Mouse (Mus musculus): ENCODE data around the gene Htra1. TPM values are rescaled to one million over a fixed set of nuclear protein-coding genes. Genes with fewer than 3 reads are reported as not detected.

Htra1 gene
- polyA plus RNA-seq, 1 experiment from 2014 or later = 75.2 TPM

DNA sequence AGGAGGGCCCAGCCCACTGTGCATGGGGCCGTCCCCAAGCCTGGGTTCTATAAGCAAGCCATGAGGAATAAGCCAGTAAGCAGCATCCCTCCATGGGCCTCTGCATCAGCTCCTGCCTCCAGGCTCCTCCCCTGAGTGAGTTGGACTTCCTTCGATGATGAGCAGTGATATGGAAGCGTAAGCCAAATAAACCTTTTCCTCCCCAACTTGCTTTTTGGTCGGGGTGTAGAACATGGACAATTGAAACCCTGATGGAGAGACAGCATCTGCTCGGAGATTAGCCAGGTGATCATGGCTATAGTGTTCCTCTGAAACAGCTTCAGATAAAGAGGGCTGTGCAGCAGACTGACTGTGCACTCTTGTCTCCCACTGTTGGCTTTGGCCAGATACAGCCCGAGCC lies 32.0 kb downstream of the Htra1 start:
- no peak overlapping the region for H3K27ac ChIP-seq (ENCODE audit: poor library complexity, severe bottlenecking)
- no peaks in the 10 kb centered on the region for H3K36me3 ChIP-seq
- no peaks in the 10 kb centered on the region for H3K27me3 ChIP-seq (replicated peaks)
- WGBS = 78% methylated on average over 6 of the region's 6 CpGs
- peaks cover 50% of the 10 kb centered on the region for H3K4me1 ChIP-seq (replicated peaks)
- H3K4me2 ChIP-seq = no peak overlapping the region
- ATAC-seq (ENCODE audit: insufficient number of reproducible peaks, low FRiP score) = no peak
- H3K9me3 ChIP-seq (replicated peaks) = no peaks in the 10 kb centered on the region
- no peak overlapping the region for H3K4me3 ChIP-seq
- H3K9ac ChIP-seq = no peak overlapping the region

DNA sequence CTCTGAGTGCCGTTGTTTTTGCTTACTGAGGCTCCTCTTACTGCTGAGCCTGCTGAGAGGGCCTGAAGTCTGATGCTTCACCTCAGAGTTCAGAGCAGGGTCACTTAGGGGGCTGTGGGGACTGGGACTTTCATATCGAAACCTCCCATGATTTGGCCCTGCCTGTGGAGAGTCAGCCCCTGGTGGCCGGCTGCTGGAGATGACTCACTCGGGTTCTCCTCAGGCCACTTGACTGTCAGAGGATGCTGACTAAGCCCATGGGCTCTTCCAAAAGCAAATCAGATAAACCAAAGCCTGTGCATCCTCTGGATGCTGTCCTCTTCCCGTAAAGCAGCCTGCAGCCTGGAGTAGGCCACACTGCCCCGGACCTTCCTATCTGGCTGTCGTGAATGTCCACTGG lies 32.6 kb downstream of the Htra1 start:
- Histone ChIP-seq H3K9me3 (replicated peaks) (no peaks in the 10 kb centered on the region), H3K27me3 (replicated peaks) (no peaks in the 10 kb centered on the region), H3K4me1 (replicated peaks) (peaks cover 50% of the 10 kb centered on the region), H3K9ac (no peak overlapping the region), H3K4me2 (no peak overlapping the region), H3K4me3 (no peak overlapping the region), H3K27ac (ENCODE audit: poor library complexity, severe bottlenecking) (0 out of 2 replicates have a peak overlapping the region, but pooled peaks have one; percentile 14), H3K36me3 (no peaks in the 10 kb centered on the region)
- no peak for ATAC-seq (ENCODE audit: insufficient number of reproducible peaks, low FRiP score)
- WGBS = 36% methylated on average over 7 of the region's 7 CpGs

GRCm38 (mm10) chr7:130969076-130969475 lies 33.2 kb downstream of the Htra1 start:
- no peak overlapping the region for H3K4me3 ChIP-seq
- H3K9me3 ChIP-seq (replicated peaks) = no peaks in the 10 kb centered on the region
- H3K27ac ChIP-seq (ENCODE audit: poor library complexity, severe bottlenecking) = no peak overlapping the region
- peaks cover 45% of the 10 kb centered on the region for H3K4me1 ChIP-seq (replicated peaks)
- H3K4me2 ChIP-seq = no peak overlapping the region
- peaks cover 3% of the 10 kb centered on the region; the same call in 1 of the 2 replicates for H3K36me3 ChIP-seq
- H3K9ac ChIP-seq = no peak overlapping the region
- 83% methylated on average over 5 of the region's 5 CpGs for WGBS
- no peak for ATAC-seq (ENCODE audit: insufficient number of reproducible peaks, low FRiP score)
- no peaks in the 10 kb centered on the region for H3K27me3 ChIP-seq (replicated peaks)

GRCm38 (mm10) chr7:130969507-130969906 lies 33.6 kb downstream of the Htra1 start:
- no peak for ATAC-seq (ENCODE audit: insufficient number of reproducible peaks, low FRiP score)
- Histone ChIP-seq H3K9me3 (replicated peaks) (no peaks in the 10 kb centered on the region), H3K9ac (no peak overlapping the region), H3K4me2 (no peak overlapping the region), H3K27ac (ENCODE audit: poor library complexity, severe bottlenecking) (no peak overlapping the region), H3K4me3 (no peak overlapping the region), H3K36me3 (peaks cover 7% of the 10 kb centered on the region; the same call in 1 of the 2 replicates), H3K4me1 (replicated peaks) (peaks cover 41% of the 10 kb centered on the region), H3K27me3 (replicated peaks) (no peaks in the 10 kb centered on the region)
- WGBS = 41% methylated on average over 3 of the region's 3 CpGs

DNA sequence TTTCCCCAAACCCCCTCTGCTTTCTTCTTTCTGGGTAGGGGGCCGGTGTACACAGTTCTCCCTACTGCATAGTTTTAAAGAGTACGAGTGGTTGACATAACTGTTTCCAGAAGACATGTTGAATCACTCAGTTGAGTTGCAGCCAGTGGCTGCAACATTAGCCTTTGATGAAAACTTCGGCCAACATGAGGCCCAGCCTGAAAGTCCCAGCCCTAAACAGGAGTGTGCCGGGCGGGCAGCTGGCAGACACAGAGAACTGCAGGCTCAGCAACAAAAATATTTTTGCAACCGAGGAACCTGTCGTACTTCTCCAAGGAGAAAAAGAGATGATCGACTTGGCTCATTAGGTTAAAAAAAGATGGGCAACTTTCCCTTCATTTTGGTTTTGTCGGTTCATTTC lies 36.9 kb downstream of the Htra1 start:
- WGBS = 78% methylated on average over 9 of the region's 9 CpGs
- no peak overlapping the region for H3K4me3 ChIP-seq
- ATAC-seq (ENCODE audit: insufficient number of reproducible peaks, low FRiP score) = no peak
- H3K4me1 ChIP-seq (replicated peaks) = peaks cover 30% of the 10 kb centered on the region
- H3K36me3 ChIP-seq = peaks cover 11% of the 10 kb centered on the region; the same call in 1 of the 2 replicates
- H3K27me3 ChIP-seq (replicated peaks) = no peaks in the 10 kb centered on the region
- no peak overlapping the region for H3K9ac ChIP-seq
- H3K27ac ChIP-seq (ENCODE audit: poor library complexity, severe bottlenecking) = no peak overlapping the region
- H3K4me2 ChIP-seq = no peak overlapping the region
- H3K9me3 ChIP-seq (replicated peaks) = no peaks in the 10 kb centered on the region

GRCm38 (mm10) chr7:130976305-130976935 lies 40.5 kb downstream of the Htra1 start:
- H3K4me2 ChIP-seq = no peak overlapping the region
- no peak for ATAC-seq (ENCODE audit: insufficient number of reproducible peaks, low FRiP score)
- peaks cover 32% of the 10 kb centered on the region for H3K4me1 ChIP-seq (replicated peaks)
- peaks cover 11% of the 10 kb centered on the region; the same call in 1 of the 2 replicates for H3K36me3 ChIP-seq
- 54% methylated on average over 13 of the region's 13 CpGs for WGBS
- H3K9me3 ChIP-seq (replicated peaks) = no peaks in the 10 kb centered on the region
- H3K4me3 ChIP-seq = no peak overlapping the region
- no peaks in the 10 kb centered on the region for H3K27me3 ChIP-seq (replicated peaks)
- H3K9ac ChIP-seq = no peak overlapping the region; the same call in 1 of the 2 replicates
- H3K27ac ChIP-seq (ENCODE audit: poor library complexity, severe bottlenecking) = peak overlapping the region; percentile 81

- no peak overlapping the region for H3K9ac ChIP-seq
- no peak overlapping the region for H3K4me3 ChIP-seq
- 9% methylated on average over 5 of the region's 5 CpGs for WGBS
- H3K27ac ChIP-seq (ENCODE audit: poor library complexity, severe bottlenecking) = peak overlapping the region; percentile 81
- peaks cover 47% of the 10 kb centered on the region for H3K4me1 ChIP-seq (replicated peaks)
- H3K27me3 ChIP-seq (replicated peaks) = no peaks in the 10 kb centered on the region
- no peaks in the 10 kb centered on the region for H3K9me3 ChIP-seq (replicated peaks)
- peak overlapping the region; percentile 24 for H3K4me2 ChIP-seq
- H3K36me3 ChIP-seq = peaks cover 11% of the 10 kb centered on the region; the same call in 1 of the 2 replicates
- ATAC-seq (ENCODE audit: insufficient number of reproducible peaks, low FRiP score) = peak; percentile 83
These were observed 42.0 kb downstream of the Htra1 start for GRCm38 (mm10) chr7:130977794-130978521.

GRCm38 (mm10) chr7:130978545-130978944 lies 42.6 kb downstream of the Htra1 start:
- Histone ChIP-seq H3K4me1 (replicated peaks) (peaks cover 47% of the 10 kb centered on the region), H3K27ac (ENCODE audit: poor library complexity, severe bottlenecking) (peak overlapping the region; percentile 56; the same call in 1 of the 2 replicates), H3K4me2 (no peak overlapping the region)

GRCm38 (mm10) chr7:130980130-130980529 lies 44.2 kb downstream of the Htra1 start:
- H3K9ac ChIP-seq = no peak overlapping the region
- H3K36me3 ChIP-seq = peaks cover 4% of the 10 kb centered on the region; the same call in 1 of the 2 replicates
- WGBS = 84% methylated on average over 5 of the region's 5 CpGs
- no peak for ATAC-seq (ENCODE audit: insufficient number of reproducible peaks, low FRiP score)
- peaks cover 47% of the 10 kb centered on the region for H3K4me1 ChIP-seq (replicated peaks)
- H3K4me3 ChIP-seq = no peak overlapping the region
- no peaks in the 10 kb centered on the region for H3K9me3 ChIP-seq (replicated peaks)
- H3K4me2 ChIP-seq = no peak overlapping the region
- no peaks in the 10 kb centered on the region for H3K27me3 ChIP-seq (replicated peaks)
- H3K27ac ChIP-seq (ENCODE audit: poor library complexity, severe bottlenecking) = no peak overlapping the region

More at GRCm38 (mm10) chr7:130978545-130978944, 42.6 kb downstream of the Htra1 start:
- Histone ChIP-seq H3K9ac (no peak overlapping the region), H3K9me3 (replicated peaks) (no peaks in the 10 kb centered on the region), H3K36me3 (peaks cover 11% of the 10 kb centered on the region; the same call in 1 of the 2 replicates), H3K4me3 (no peak overlapping the region), H3K27me3 (replicated peaks) (no peaks in the 10 kb centered on the region)
- WGBS = 38% methylated on average over 1 of the region's 1 CpGs
- no peak for ATAC-seq (ENCODE audit: insufficient number of reproducible peaks, low FRiP score)

DNA sequence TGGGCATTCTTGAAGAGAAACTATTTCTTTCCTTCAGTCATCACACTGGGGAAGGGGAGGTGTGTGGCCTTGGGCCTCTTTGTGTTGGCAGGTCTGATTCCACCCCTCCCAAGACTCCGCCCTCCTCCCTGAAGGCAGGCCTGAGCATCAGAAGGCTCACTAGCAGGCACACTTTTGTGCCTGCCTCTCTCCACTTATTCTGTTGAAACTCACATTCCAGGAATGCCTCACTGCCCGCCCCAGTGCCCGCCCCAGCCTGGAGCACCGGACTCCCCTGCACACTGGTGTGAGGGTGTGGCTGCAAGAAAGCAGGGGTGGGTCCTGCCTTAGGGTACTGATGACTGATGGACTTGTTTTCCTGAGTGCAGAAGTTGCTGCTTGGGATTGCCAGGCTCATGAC lies 46.5 kb downstream of the Htra1 start:
- no peak overlapping the region for H3K4me3 ChIP-seq
- ATAC-seq (ENCODE audit: insufficient number of reproducible peaks, low FRiP score) = peak; percentile 52
- 23% methylated on average over 4 of the region's 4 CpGs for WGBS
- peak overlapping the region; percentile 51; the same call in 1 of the 2 replicates for H3K27ac ChIP-seq (ENCODE audit: poor library complexity, severe bottlenecking)
- peaks cover 9% of the 10 kb centered on the region for H3K36me3 ChIP-seq
- peak overlapping the region; percentile 1; the same call in 1 of the 2 replicates for H3K4me2 ChIP-seq
- no peaks in the 10 kb centered on the region for H3K9me3 ChIP-seq (replicated peaks)
- H3K9ac ChIP-seq = no peak overlapping the region
- no peaks in the 10 kb centered on the region for H3K27me3 ChIP-seq (replicated peaks)
- peaks cover 31% of the 10 kb centered on the region for H3K4me1 ChIP-seq (replicated peaks)

GRCm38 (mm10) chr7:130982881-130983280 lies 47.0 kb downstream of the Htra1 start:
- peaks cover 10% of the 10 kb centered on the region for H3K36me3 ChIP-seq
- no peak overlapping the region for H3K9ac ChIP-seq
- WGBS = 68% methylated on average over 3 of the region's 3 CpGs
- H3K27ac ChIP-seq (ENCODE audit: poor library complexity, severe bottlenecking) = no peak overlapping the region
- H3K27me3 ChIP-seq (replicated peaks) = no peaks in the 10 kb centered on the region
- no peak for ATAC-seq (ENCODE audit: insufficient number of reproducible peaks, low FRiP score)
- H3K4me2 ChIP-seq = no peak overlapping the region; the same call in 1 of the 2 replicates
- H3K4me1 ChIP-seq (replicated peaks) = peaks cover 31% of the 10 kb centered on the region
- no peak overlapping the region for H3K4me3 ChIP-seq
- no peaks in the 10 kb centered on the region for H3K9me3 ChIP-seq (replicated peaks)

All from heart, embryonic 12.5 days (tissue).